Mouse (Mus musculus) neural tube, embryonic 15.5 days (tissue): ENCODE results near the gene Cox17. TPM values are rescaled to one million over a fixed set of nuclear protein-coding genes. Genes with fewer than 3 reads are reported as not detected.

Source experiments
- ATAC-seq: fragments of 200-750 bp; cut with Nextera tagmentation; 2 replicates; pipeline ENCODE4 v1.8.0; 2017; ENCODE audit warnings: mild to moderate bottlenecking, moderate TSS enrichment, moderate library complexity; ENCODE audit not compliant: low FRiP score
- H3K27ac ChIP-seq: fragments of 300-500 bp; sonication (generic); replicated peaks from 2 replicates; pipeline ENCODE4 v1.5.1; 2015; ENCODE audit warnings: mild to moderate bottlenecking, inconsistent platforms
- H3K27me3 ChIP-seq: fragments of 300-500 bp; sonication (generic); replicated peaks from 2 replicates; pipeline ENCODE4 v1.6.1; 2015; ENCODE audit warnings: inconsistent platforms
- H3K36me3 ChIP-seq: fragments of 300-500 bp; sonication (generic); 2 replicates; pipeline ENCODE4 v1.6.1; 2015; ENCODE audit warnings: inconsistent platforms
- H3K4me1 ChIP-seq: fragments of 300-500 bp; sonication (generic); 2 replicates; pipeline ENCODE4 v1.6.1; 2015; ENCODE audit warnings: inconsistent platforms
- H3K4me2 ChIP-seq: fragments of 300-500 bp; sonication (generic); 2 replicates; pipeline ENCODE4 v1.6.1; 2015; ENCODE audit warnings: inconsistent platforms, mild to moderate bottlenecking, moderate library complexity
- H3K4me3 ChIP-seq: fragments of 300-500 bp; sonication (generic); replicated peaks from 2 replicates; pipeline ENCODE4 v1.5.1; 2015; ENCODE audit warnings: mild to moderate bottlenecking, inconsistent platforms
- H3K9ac ChIP-seq: fragments of 300-500 bp; sonication (generic); replicated peaks from 2 replicates; pipeline ENCODE4 v1.6.1; 2015; ENCODE audit warnings: mild to moderate bottlenecking, inconsistent platforms
- H3K9me3 ChIP-seq: fragments of 300-500 bp; sonication (generic); replicated peaks from 2 replicates; pipeline ENCODE4 v1.6.1; 2016; ENCODE audit warnings: inconsistent platforms
- WGBS: fragments of 180-500 bp; shearing (Covaris S2); methylation state at CpG from one replicate; pipeline ENCODE4 v1.1.7; 2015; ENCODE audit warnings: mixed read lengths; 5-methylcytosine and 5-hydroxymethylcytosine counted together
- polyA plus RNA-seq: library from polyadenylated mRNA; unstranded; fragments of >200 nt; fragmentation: Nextera tagmentation; extraction: Ambion mirVana; gene quantifications from 2 replicates; pipeline ENCODE4 v1.2.1, GENCODE M21; 2015

The Cox17 gene
- polyA plus RNA-seq, 1 experiment from 2014 or later, result 95.8 TPM

- Histone ChIP-seq H3K4me1 (no peaks in the 10 kb centered on the region), H3K27ac (no peak overlapping the region), H3K36me3 (no peaks in the 10 kb centered on the region), H3K9ac (no peak overlapping the region), H3K27me3 (no peaks in the 10 kb centered on the region), H3K4me3 (no peak overlapping the region), H3K4me2 (no peak overlapping the region), H3K9me3 (no peaks in the 10 kb centered on the region)
- WGBS, result 88% methylated on average over 6 of the region's 6 CpGs
- ATAC-seq, result no peak
These were observed 40.6 kb downstream of the Cox17 start for GRCm38 (mm10) chr16:38387389-38387788.

- no peaks in the 10 kb centered on the region for H3K36me3 ChIP-seq
- no peaks in the 10 kb centered on the region for H3K9me3 ChIP-seq
- WGBS, result 80% methylated on average over 6 of the region's 6 CpGs
- H3K9ac ChIP-seq, result no peak overlapping the region
- no peaks in the 10 kb centered on the region for H3K4me1 ChIP-seq
- no peak for ATAC-seq
- H3K4me3 ChIP-seq, result no peak overlapping the region
- no peaks in the 10 kb centered on the region for H3K27me3 ChIP-seq
- no peak overlapping the region for H3K27ac ChIP-seq
- no peak overlapping the region for H3K4me2 ChIP-seq
These were observed 42.0 kb downstream of the Cox17 start for GRCm38 (mm10) chr16:38388757-38389156.

- no peak for ATAC-seq
- H3K27ac ChIP-seq, result no peak overlapping the region
- no peaks in the 10 kb centered on the region for H3K27me3 ChIP-seq
- H3K9me3 ChIP-seq, result no peaks in the 10 kb centered on the region
- WGBS, result 71% methylated on average over 8 of the region's 8 CpGs
- no peak overlapping the region for H3K4me2 ChIP-seq
- no peak overlapping the region for H3K4me3 ChIP-seq
- no peaks in the 10 kb centered on the region for H3K36me3 ChIP-seq
- H3K4me1 ChIP-seq, result no peaks in the 10 kb centered on the region
- H3K9ac ChIP-seq, result no peak overlapping the region
These were observed 42.6 kb downstream of the Cox17 start for GRCm38 (mm10) chr16:38389284-38389893.

- WGBS, result 95% methylated on average over 7 of the region's 7 CpGs
- Histone ChIP-seq H3K4me1 (no peaks in the 10 kb centered on the region), H3K9me3 (no peaks in the 10 kb centered on the region), H3K4me2 (no peak overlapping the region), H3K4me3 (no peak overlapping the region), H3K27me3 (no peaks in the 10 kb centered on the region), H3K27ac (no peak overlapping the region), H3K9ac (no peak overlapping the region), H3K36me3 (no peaks in the 10 kb centered on the region)
- no peak for ATAC-seq
These were observed 43.5 kb downstream of the Cox17 start for GRCm38 (mm10) chr16:38390322-38390721.

- Histone ChIP-seq H3K4me3 (no peak overlapping the region), H3K27ac (no peak overlapping the region), H3K27me3 (no peaks in the 10 kb centered on the region), H3K4me1 (no peaks in the 10 kb centered on the region), H3K9ac (no peak overlapping the region), H3K4me2 (no peak overlapping the region), H3K36me3 (no peaks in the 10 kb centered on the region), H3K9me3 (no peaks in the 10 kb centered on the region)
- no peak for ATAC-seq
- 78% methylated on average over 23 of the region's 23 CpGs for WGBS
These were observed 45.5 kb downstream of the Cox17 start for GRCm38 (mm10) chr16:38392126-38392894.

- H3K27ac ChIP-seq, result no peak overlapping the region
- ATAC-seq, result no peak
- no peaks in the 10 kb centered on the region for H3K36me3 ChIP-seq
- WGBS, result 89% methylated on average over 8 of the region's 8 CpGs
- H3K9ac ChIP-seq, result no peak overlapping the region
- H3K9me3 ChIP-seq, result no peaks in the 10 kb centered on the region
- H3K4me2 ChIP-seq, result no peak overlapping the region
- no peak overlapping the region for H3K4me3 ChIP-seq
- peaks cover 2% of the 10 kb centered on the region for H3K4me1 ChIP-seq
- H3K27me3 ChIP-seq, result no peaks in the 10 kb centered on the region
These were observed 47.4 kb downstream of the Cox17 start for GRCm38 (mm10) chr16:38394191-38394618.

GRCm38 (mm10) chr16:38395060-38395730, 48.4 kb downstream of the Cox17 start:
- no peak overlapping the region for H3K27ac ChIP-seq
- no peak for ATAC-seq
- no peak overlapping the region for H3K4me3 ChIP-seq
- H3K27me3 ChIP-seq, result no peaks in the 10 kb centered on the region
- no peaks in the 10 kb centered on the region for H3K9me3 ChIP-seq
- H3K4me1 ChIP-seq, result peaks cover 12% of the 10 kb centered on the region
- H3K36me3 ChIP-seq, result no peaks in the 10 kb centered on the region
- no peak overlapping the region for H3K9ac ChIP-seq
- no peak overlapping the region for H3K4me2 ChIP-seq
- 74% methylated on average over 6 of the region's 6 CpGs for WGBS

- Histone ChIP-seq H3K9ac (no peak overlapping the region), H3K9me3 (no peaks in the 10 kb centered on the region), H3K27me3 (no peaks in the 10 kb centered on the region), H3K4me1 (peaks cover 16% of the 10 kb centered on the region), H3K27ac (no peak overlapping the region), H3K4me3 (no peak overlapping the region), H3K36me3 (no peaks in the 10 kb centered on the region), H3K4me2 (no peak overlapping the region)
- WGBS, result 60% methylated on average over 13 of the region's 13 CpGs
- ATAC-seq, result no peak
These were observed 49.4 kb downstream of the Cox17 start for GRCm38 (mm10) chr16:38396155-38396554.

GRCm38 (mm10) chr16:38398266-38398665, 51.5 kb downstream of the Cox17 start:
- Histone ChIP-seq H3K9me3 (no peaks in the 10 kb centered on the region), H3K4me3 (no peak overlapping the region), H3K27ac (no peak overlapping the region), H3K9ac (no peak overlapping the region), H3K36me3 (no peaks in the 10 kb centered on the region), H3K4me1 (peaks cover 16% of the 10 kb centered on the region), H3K27me3 (no peaks in the 10 kb centered on the region), H3K4me2 (no peak overlapping the region)
- WGBS, result 93% methylated on average over 6 of the region's 6 CpGs
- no peak for ATAC-seq

- H3K4me1 ChIP-seq, result peaks cover 16% of the 10 kb centered on the region
- peak overlapping the region; percentile 54 for H3K4me2 ChIP-seq
- no peak overlapping the region for H3K4me3 ChIP-seq
- no peak overlapping the region for H3K9ac ChIP-seq
- no peak; the same call in 1 of the 2 replicates for ATAC-seq
- H3K36me3 ChIP-seq, result no peaks in the 10 kb centered on the region
- WGBS, result 82% methylated on average over 3 of the region's 3 CpGs
- H3K27me3 ChIP-seq, result no peaks in the 10 kb centered on the region
- peak overlapping the region; percentile 83 for H3K27ac ChIP-seq
- no peaks in the 10 kb centered on the region for H3K9me3 ChIP-seq
These were observed 52.3 kb downstream of the Cox17 start for GRCm38 (mm10) chr16:38399076-38399475.

GRCm38 (mm10) chr16:38399531-38400231, 52.9 kb downstream of the Cox17 start:
- Histone ChIP-seq H3K4me3 (peak overlapping the region; percentile 32), H3K27ac (peak overlapping the region; percentile 83), H3K9ac (peak overlapping the region; percentile 36; the same call in 1 of the 2 replicates), H3K4me2 (peak overlapping the region; percentile 54), H3K27me3 (no peaks in the 10 kb centered on the region), H3K36me3 (no peaks in the 10 kb centered on the region), H3K9me3 (no peaks in the 10 kb centered on the region), H3K4me1 (peaks cover 16% of the 10 kb centered on the region)
- 17% methylated on average over 17 of the region's 17 CpGs for WGBS
- peak; percentile 95 for ATAC-seq
